Mouse (Mus musculus) adrenal gland, postnatal 10 days (tissue): ENCODE data around the gene S100a9. TPM values are rescaled to one million over a fixed set of nuclear protein-coding genes. Genes with fewer than 3 reads are reported as not detected.

Experiments
- total RNA-seq, 2 experiments: library from RNA; stranded (reverse); gene quantifications; 2 replicates each; pipeline ENCODE4 v1.2.3; 2021

S100a9 gene
- total RNA-seq, 2 experiments from 2014 or later: 76.0 to 125 TPM

Other genes with a start within 250 kb of the S100a9 start
- 100 to 1,000 TPM in 1 of 2 experiments, 10 to 100 TPM in 1; 88.3 to 101 TPM for gene Npr1, start 229.9 kb downstream of the S100a9 start, total RNA-seq
- 10 to 100 TPM; 59.1 to 63.2 TPM for gene Ilf2, start 219.6 kb downstream of the S100a9 start, total RNA-seq
- gene Snapin, start 204.7 kb downstream of the S100a9 start, total RNA-seq: 10 to 100 TPM; 46.6 to 59.3 TPM
- gene Chtop, start 186.2 kb downstream of the S100a9 start, total RNA-seq: 100 to 1,000 TPM; 101 to 108 TPM
- 100 to 1,000 TPM; 263 to 269 TPM for gene S100a1, start 181.3 kb downstream of the S100a9 start, total RNA-seq
- gene S100a13, start 181.3 kb downstream of the S100a9 start, total RNA-seq: 10 to 100 TPM; 59.6 to 60.9 TPM
- under 1 TPM; 0.24 to 0.70 TPM for gene S100a14, start 168.9 kb downstream of the S100a9 start, total RNA-seq
- gene S100a16, start 158.5 kb downstream of the S100a9 start, total RNA-seq: 10 to 100 TPM; 73.5 to 91.6 TPM
- not detected for gene S100a3, start 135.1 kb downstream of the S100a9 start, total RNA-seq
- not detected for gene S100a2, start 105.5 kb downstream of the S100a9 start, total RNA-seq
- gene Gm42674, start 93.8 kb downstream of the S100a9 start, total RNA-seq: not detected
- gene S100a4, start 92.0 kb downstream of the S100a9 start, total RNA-seq: 10 to 100 TPM; 16.9 to 18.5 TPM
- gene S100a5, start 87.2 kb downstream of the S100a9 start, total RNA-seq: not detected
- gene S100a6, start 82.8 kb downstream of the S100a9 start, total RNA-seq: 10 to 100 TPM; 72.2 to 82.8 TPM
- gene S100a7a, start 41.7 kb downstream of the S100a9 start, total RNA-seq: under 1 TPM in 1 of 2 experiments, not detected in 1; 0.33 TPM
- 10 to 100 TPM; 61.2 to 94.6 TPM for gene S100a8, start 26.7 kb downstream of the S100a9 start, total RNA-seq
- not detected for gene Pglyrp4, start 31.2 kb upstream of the S100a9 start, total RNA-seq
- not detected for gene Gm5849, start 82.2 kb upstream of the S100a9 start, total RNA-seq